8 mouse cellular contexts compared by ENCODE assay signal in the genomic region with DNA sequence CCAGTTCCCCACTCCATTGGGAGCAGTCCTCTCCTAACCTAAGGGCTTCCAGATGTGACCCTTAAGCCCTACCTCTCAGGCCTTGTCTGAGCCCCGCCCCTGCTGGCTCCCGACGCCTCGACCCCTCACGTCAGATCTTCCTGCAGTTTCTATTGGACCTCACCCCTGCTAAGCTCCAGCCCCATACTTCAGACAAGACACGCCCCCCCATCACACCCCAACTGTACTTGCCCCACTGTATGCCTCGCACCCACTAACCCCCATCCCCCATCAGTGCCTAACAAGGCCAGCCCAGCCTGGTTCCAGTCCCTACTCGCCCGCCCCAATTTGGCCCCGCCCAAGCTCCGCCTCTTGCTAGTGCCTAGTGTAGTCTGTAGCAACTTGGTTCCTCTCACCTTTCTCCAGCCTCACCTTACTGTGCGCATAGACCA. TPM values are rescaled to one million over a fixed set of nuclear protein-coding genes. Genes with fewer than 3 reads are reported as not detected.
A peak's percentile ranks its signal among the peaks of the same experiment; 100 is the strongest.
DNase-seq lines count a peak whose midpoint lies in the region; ATAC-seq and TF ChIP-seq lines count a peak whose summit lies in the region.

No protein-coding gene starts in this region.

- 1% methylated on average over 12 of the region's 12 CpGs for WGBS in embryonic facial prominence, embryonic 15.5 days
- 3% methylated on average over 12 of the region's 12 CpGs for WGBS in hindbrain, embryonic 14.5 days
- WGBS in limb, embryonic 15.5 days = 2% methylated on average over 12 of the region's 12 CpGs
- WGBS in midbrain, embryonic 14.5 days = 1% methylated on average over 12 of the region's 12 CpGs
- 9% methylated on average over 12 of the region's 12 CpGs for WGBS in thymus, adult 2 months

- H3K36me3 ChIP-seq in embryonic facial prominence, embryonic 15.5 days = no peaks in the 10 kb centered on the region
- no peaks in the 10 kb centered on the region for H3K36me3 ChIP-seq in hindbrain, embryonic 14.5 days (replicated peaks; ENCODE audit: control insufficient read depth, insufficient read depth)
- H3K36me3 ChIP-seq in limb, embryonic 15.5 days = no peaks in the 10 kb centered on the region
- H3K36me3 ChIP-seq in midbrain, embryonic 14.5 days (ENCODE audit: control insufficient read depth, insufficient read depth, low read length) = no peaks in the 10 kb centered on the region
- H3K36me3 ChIP-seq in thymus, adult 2 months (ENCODE audit: control insufficient read depth, insufficient read depth, low read length) = no peaks in the 10 kb centered on the region

- peak overlapping the region; percentile 76 for H3K4me2 ChIP-seq in embryonic facial prominence, embryonic 15.5 days (replicated peaks)
- peak overlapping the region; percentile 57 for H3K4me2 ChIP-seq in hindbrain, embryonic 14.5 days (replicated peaks)
- H3K4me2 ChIP-seq in limb, embryonic 15.5 days = peak overlapping the region; percentile 78
- peak overlapping the region; percentile 60 for H3K4me2 ChIP-seq in midbrain, embryonic 14.5 days (ENCODE audit: low read length)

- H3K9ac ChIP-seq in embryonic facial prominence, embryonic 15.5 days = no peak overlapping the region
- H3K9ac ChIP-seq in hindbrain, embryonic 14.5 days = peak overlapping the region; percentile 31
- H3K9ac ChIP-seq in limb, embryonic 15.5 days = peak overlapping the region; percentile 50; the same call in 1 of the 2 replicates
- peak overlapping the region; percentile 40 for H3K9ac ChIP-seq in midbrain, embryonic 14.5 days (replicated peaks; ENCODE audit: low read length)

- no peak for TF ChIP-seq POLR2A in thymus, adult 2 months (IDR thresholded peaks at IDR 0.05; ENCODE audit: control insufficient read depth, extremely low read depth, insufficient read depth, low read length, poor library complexity)

- peaks cover 44% of the 10 kb centered on the region for H3K4me1 ChIP-seq in embryonic facial prominence, embryonic 15.5 days
- peaks cover 24% of the 10 kb centered on the region for H3K4me1 ChIP-seq in hindbrain, embryonic 14.5 days (replicated peaks; ENCODE audit: control insufficient read depth, insufficient read depth, low read length)
- peaks cover 36% of the 10 kb centered on the region for H3K4me1 ChIP-seq in limb, embryonic 15.5 days
- peaks cover 15% of the 10 kb centered on the region for H3K4me1 ChIP-seq in midbrain, embryonic 14.5 days (ENCODE audit: control insufficient read depth, insufficient read depth, low read length)
- peaks cover 11% of the 10 kb centered on the region for H3K4me1 ChIP-seq in thymus, adult 2 months (replicated peaks; ENCODE audit: control insufficient read depth, insufficient read depth, low read length)

- no peak for TF ChIP-seq CTCF in thymus, adult 2 months (IDR thresholded peaks at IDR 0.05; ENCODE audit: borderline replicate concordance, control insufficient read depth, extremely low read depth, insufficient read depth, low read length, poor library complexity)

- peak; percentile 41 to 53 for DNase-seq in cerebellum, postnatal 14 days
- DNase-seq in cerebellum, postnatal 4 days (ENCODE audit: low spot score in 2 of 2) = no peak
- DNase-seq in ZHBTc4 (ENCODE audit: low read depth, low spot score) = peak; percentile 82
- peak; percentile 51 for DNase-seq in hindbrain, embryonic 14.5 days (ENCODE audit: low spot score)
- peak; percentile 74 for DNase-seq in midbrain, embryonic 14.5 days
- DNase-seq in thymus, adult 2 months = peak; percentile 53

- H3K4me3 ChIP-seq in embryonic facial prominence, embryonic 15.5 days (replicated peaks) = peak overlapping the region; percentile 43
- H3K4me3 ChIP-seq in hindbrain, embryonic 14.5 days (replicated peaks; ENCODE audit: low read length) = peak overlapping the region; percentile 25
- peak overlapping the region; percentile 38 for H3K4me3 ChIP-seq in limb, embryonic 15.5 days
- peak overlapping the region; percentile 32 for H3K4me3 ChIP-seq in midbrain, embryonic 14.5 days (replicated peaks; ENCODE audit: low read depth, low read length)
- H3K4me3 ChIP-seq in thymus, adult 2 months (ENCODE audit: control insufficient read depth, insufficient read depth, low read length) = peak overlapping the region; percentile 43

- H3K27me3 ChIP-seq in embryonic facial prominence, embryonic 15.5 days = no peaks in the 10 kb centered on the region
- H3K27me3 ChIP-seq in hindbrain, embryonic 14.5 days (ENCODE audit: control insufficient read depth, insufficient read depth, low read length) = peaks cover 4% of the 10 kb centered on the region; the same call in 1 of the 2 replicates
- H3K27me3 ChIP-seq in limb, embryonic 15.5 days = 0 out of 2 replicates have a peak, but pooled peaks cover 10% of the 10 kb centered on the region
- peaks cover 9% of the 10 kb centered on the region; the same call in 1 of the 2 replicates for H3K27me3 ChIP-seq in midbrain, embryonic 14.5 days (ENCODE audit: control insufficient read depth, insufficient read depth, low read length)
- H3K27me3 ChIP-seq in thymus, adult 2 months (ENCODE audit: control insufficient read depth, insufficient read depth, low read length) = no peaks in the 10 kb centered on the region; the same call in 1 of the 2 replicates

- ATAC-seq in embryonic facial prominence, embryonic 15.5 days (ENCODE audit: insufficient number of reproducible peaks, low FRiP score, low TSS enrichment, low read depth) = peak; percentile 86
- peak; percentile 78 for ATAC-seq in hindbrain, embryonic 14.5 days (ENCODE audit: low FRiP score)
- peak; percentile 73 for ATAC-seq in limb, embryonic 15.5 days (ENCODE audit: insufficient number of reproducible peaks, low FRiP score, low TSS enrichment, low read depth)
- ATAC-seq in midbrain, embryonic 14.5 days (ENCODE audit: low FRiP score, low TSS enrichment) = peak; percentile 82

- no peaks in the 10 kb centered on the region for H3K9me3 ChIP-seq in embryonic facial prominence, embryonic 15.5 days (replicated peaks)
- no peaks in the 10 kb centered on the region for H3K9me3 ChIP-seq in hindbrain, embryonic 14.5 days (ENCODE audit: control insufficient read depth, low read length)
- H3K9me3 ChIP-seq in limb, embryonic 15.5 days = no peaks in the 10 kb centered on the region
- no peaks in the 10 kb centered on the region for H3K9me3 ChIP-seq in midbrain, embryonic 14.5 days (ENCODE audit: control insufficient read depth, low read length)

- H3K27ac ChIP-seq in embryonic facial prominence, embryonic 15.5 days (replicated peaks) = no peak overlapping the region
- no peak overlapping the region for H3K27ac ChIP-seq in hindbrain, embryonic 14.5 days
- no peak overlapping the region for H3K27ac ChIP-seq in limb, embryonic 15.5 days
- no peak overlapping the region for H3K27ac ChIP-seq in midbrain, embryonic 14.5 days (replicated peaks; ENCODE audit: low read depth, low read length)
- no peak overlapping the region for H3K27ac ChIP-seq in thymus, adult 2 months (ENCODE audit: control insufficient read depth, insufficient read depth, low read length)

RNA-seq across cellular contexts. Expression of a gene that starts 32.3 kb away (rescaled TPM):
- polyA plus RNA-seq in embryonic facial prominence, embryonic 15.5 days (2015; fragmentation: Nextera tagmentation; extraction: Ambion mirVana) = 5.1 and 5.5 TPM in 2 replicates
- 6.2 and 6.4 TPM in 2 replicates for polyA plus RNA-seq in hindbrain, embryonic 14.5 days (2014; fragmentation: Nextera tagmentation; extraction: Ambion mirVana)
- 3.9 and 4.6 TPM in 2 replicates for polyA plus RNA-seq in limb, embryonic 15.5 days (2015; fragmentation: Nextera tagmentation; extraction: Ambion mirVana)
- 3.7 and 3.9 TPM in 2 replicates for polyA plus RNA-seq in midbrain, embryonic 14.5 days (2014; fragmentation: Nextera tagmentation; extraction: Ambion mirVana)
- 1.1 and 2.0 TPM in 2 replicates for polyA plus RNA-seq in thymus, adult 2 months (2012; rRNA removed)

RNA-seq across cellular contexts. Expression of a gene that starts 49.8 kb away (rescaled TPM):
- 5.6 and 6.8 TPM in 2 replicates for polyA plus RNA-seq in embryonic facial prominence, embryonic 15.5 days (2015; fragmentation: Nextera tagmentation; extraction: Ambion mirVana)
- 0.72 and 1.9 TPM in 2 replicates for polyA plus RNA-seq in hindbrain, embryonic 14.5 days (2014; fragmentation: Nextera tagmentation; extraction: Ambion mirVana)
- polyA plus RNA-seq in limb, embryonic 15.5 days (2015; fragmentation: Nextera tagmentation; extraction: Ambion mirVana) = 7.6 TPM in 2 replicates
- polyA plus RNA-seq in midbrain, embryonic 14.5 days (2014; fragmentation: Nextera tagmentation; extraction: Ambion mirVana) = 1.2 TPM in 2 replicates
- 6.5 and 9.2 TPM in 2 replicates for polyA plus RNA-seq in thymus, adult 2 months (2012; rRNA removed)

Comparison
In these comparisons a context has a peak if more than half of its experiments do, and no peak if none do; other contexts are left out.
1. DNase-seq: peak in cerebellum, postnatal 14 days (2 of 2), ZHBTc4 (single experiment), hindbrain, embryonic 14.5 days (single experiment), midbrain, embryonic 14.5 days (single experiment) and thymus, adult 2 months (single experiment); none in cerebellum, postnatal 4 days (0 of 2).
2. Peak in every context shown above with its lines, with median percentiles within 50 percentile points of each other: ATAC-seq, H3K4me2 ChIP-seq and H3K4me3 ChIP-seq.